Mouse (Mus musculus): ENCODE measurements at regions not wholly inside any gene's neighbourhood (a gene's known extent, or its start where the extent isn't known, plus 50 kb on each side); places are given as distances from the start of the nearest gene placed in this dataset.
"Not testable (repeated sequence)": the region's sequence is repeated elsewhere in the genome, so short reads cannot be mapped to it uniquely, and the experiment has no call there.

GRCm38 (mm10) chr10:86636953-86637376 lies 68.3 kb downstream of the Hsp90b1 start:
- peak; percentile 62 for DNase-seq

- not testable (repeated sequence) for DNase-seq
These were observed 68.8 kb downstream of the Hsp90b1 start for GRCm38 (mm10) chr10:86636515-86636914.

- not testable (repeated sequence) for DNase-seq
These were observed 78.6 kb downstream of the Hsp90b1 start for GRCm38 (mm10) chr10:86626734-86627133.

- DNase-seq, result not testable (repeated sequence)
These were observed 87.2 kb downstream of the Hsp90b1 start for GRCm38 (mm10) chr10:86617958-86618664.

GRCm38 (mm10) chr10:86612341-86612740 lies 93.0 kb downstream of the Hsp90b1 start:
- DNase-seq, result not testable (repeated sequence)

DNA sequence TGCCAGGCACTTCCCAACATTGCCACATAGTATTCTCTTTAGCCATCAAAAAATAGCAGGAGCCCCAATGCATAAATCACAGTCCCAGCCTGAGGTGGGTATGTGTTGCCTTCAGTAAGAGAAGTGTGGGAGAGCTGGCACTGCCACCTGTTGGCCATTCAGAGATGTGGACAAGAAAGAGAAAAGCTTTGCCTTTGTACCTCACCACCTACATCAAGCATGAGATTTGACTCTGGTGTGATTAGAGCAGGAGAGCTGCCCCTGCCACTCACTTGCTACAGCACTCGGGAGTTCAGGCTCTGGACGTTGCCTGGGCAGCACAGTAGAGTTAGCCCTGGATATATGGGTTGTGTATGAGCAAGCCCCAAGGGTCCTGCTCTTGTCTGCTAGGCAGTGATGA lies 95.3 kb downstream of the Hsp90b1 start:
- not testable (repeated sequence) for DNase-seq

- DNase-seq, result not testable (repeated sequence)
These were observed 102.1 kb upstream of the Syn3 start for GRCm38 (mm10) chr10:86600843-86601242.

- DNase-seq, result not testable (repeated sequence)
These were observed 101.3 kb upstream of the Syn3 start for GRCm38 (mm10) chr10:86599991-86600390.

- DNase-seq, result not testable (repeated sequence)
These were observed 91.5 kb upstream of the Syn3 start for GRCm38 (mm10) chr10:86590211-86590610.

DNA sequence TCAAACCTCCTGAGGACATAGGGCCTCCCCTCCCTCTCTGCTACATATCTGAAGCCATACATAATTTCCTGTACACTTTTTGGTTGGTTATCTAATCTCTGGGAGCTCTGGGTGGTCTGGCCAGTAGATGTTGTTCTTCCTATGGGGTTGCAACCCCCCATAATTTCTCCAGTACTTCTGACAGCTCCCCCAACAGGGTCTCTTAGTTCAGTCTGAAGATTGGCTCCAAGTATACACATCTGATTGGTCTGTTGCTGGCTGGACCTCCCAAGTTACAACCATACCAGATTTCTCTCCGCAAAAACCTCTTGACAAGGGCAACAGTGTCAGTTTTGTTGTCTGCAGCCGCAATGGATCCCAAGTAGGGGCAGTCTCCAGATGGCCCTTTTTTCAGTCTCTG lies 68.2 kb upstream of the Syn3 start:
- DNase-seq, result not testable (repeated sequence)

- DNase-seq, result no peak
These were observed 57.1 kb upstream of the Syn3 start for GRCm38 (mm10) chr10:86555843-86556242.

Data from cerebellum, adult 9-10 months (tissue).